Mouse (Mus musculus): ENCODE measurements around the gene Dazap2.

DNA sequence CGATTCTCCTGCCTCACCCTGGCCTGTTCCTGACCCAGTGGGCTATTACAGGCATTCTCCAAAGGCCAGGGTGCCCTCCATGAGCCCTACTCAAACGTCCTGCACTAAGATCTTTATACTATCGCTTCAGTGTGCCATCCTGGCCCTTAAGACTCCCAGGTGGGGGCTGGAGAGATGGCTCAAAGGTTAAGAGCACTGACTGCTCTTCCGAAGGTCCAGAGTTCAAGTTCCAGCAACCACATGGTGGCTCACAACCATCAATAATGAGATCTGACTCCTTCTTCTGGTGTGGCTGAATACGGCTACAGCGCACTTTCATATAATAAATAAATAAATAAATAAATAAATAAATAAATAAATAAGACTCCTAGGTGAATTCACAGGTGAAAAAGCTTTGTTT, 22.3 kb upstream of the Dazap2 start:
- TF ChIP-seq POLR2A (IDR thresholded peaks at IDR 0.05; ENCODE audit: control insufficient read depth, extremely low read depth, insufficient read depth, low read length, poor library complexity) (no peak), CTCF (IDR thresholded peaks at IDR 0.05; ENCODE audit: borderline replicate concordance, control insufficient read depth, extremely low read depth, insufficient read depth, low read length, poor library complexity) (no peak)
